Mouse (Mus musculus) ES-Bruce4 (cell line): ENCODE measurements around the gene Fbn1.

Experiments
- CTCF ChIP-seq: IDR thresholded peaks from one replicate; pipeline ENCODE4 v1.8.1; 2011; ENCODE audit warnings: low read depth, low read length
- EP300 ChIP-seq: IDR thresholded peaks from 2 replicates; pipeline ENCODE4 v1.6.1; 2011; ENCODE audit warnings: low read depth, low read length; ENCODE audit not compliant: insufficient read depth
- POLR2A ChIP-seq: IDR thresholded peaks from one replicate; pipeline ENCODE4 v1.8.1; 2011; ENCODE audit warnings: low read length; ENCODE audit not compliant: insufficient read depth

DNA sequence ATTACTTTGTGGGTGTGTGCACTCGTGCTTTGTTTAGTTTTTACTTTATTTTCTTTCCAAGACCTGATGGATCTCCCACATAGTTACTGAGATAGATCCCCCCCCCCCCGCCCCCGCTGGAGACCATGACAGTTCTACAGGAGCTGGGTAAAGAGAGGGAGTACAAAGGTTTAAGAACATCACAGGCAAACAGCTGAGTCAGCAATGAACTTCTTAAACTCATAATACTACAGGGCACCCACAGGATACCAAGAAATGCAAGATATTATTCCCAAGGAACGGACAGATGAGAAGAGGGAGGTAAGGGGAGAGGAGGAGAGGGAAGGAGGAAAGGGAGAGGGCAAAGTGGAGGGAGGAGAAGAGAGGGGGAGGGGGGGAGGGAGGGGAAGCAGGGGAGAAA is 4.8 kb upstream of the Fbn1 start:
- TF ChIP-seq POLR2A: no peak
- no peak for TF ChIP-seq CTCF
- no peak for TF ChIP-seq EP300
